Mouse (Mus musculus) spleen, postnatal 36 days (tissue): ENCODE data around the gene Ccdc9b.

Source experiments
- DNase-seq, 2 experiments: peaks; one replicate each; pipeline ENCODE4 v3.0.0; 2022; ENCODE audit warnings: low spot score in 2 of 2, mixed read lengths in 1 of 2

The Ccdc9b gene

GRCm38 (mm10) chr2:118747301-118747960 lies 15.0 kb downstream of the Ccdc9b start:
- no peak for DNase-seq

- peak; percentile 42 to 45 for DNase-seq
Observed at GRCm38 (mm10) chr2:118745915-118746901, 16.3 kb downstream of the Ccdc9b start.

- peak; percentile 93 to 94 for DNase-seq
Observed at GRCm38 (mm10) chr2:118745232-118745884, 17.1 kb downstream of the Ccdc9b start, which contains the start of gene Inafm2. Inafm2 (plus strand) TSS chr2:118745758.

- no peak for DNase-seq
Observed at GRCm38 (mm10) chr2:118744621-118745020, 17.8 kb downstream of the Ccdc9b start.

- peak in 1 of 2 experiments; percentile 51 for DNase-seq
Observed at GRCm38 (mm10) chr2:118743261-118743943, 19.1 kb downstream of the Ccdc9b start.

- DNase-seq, result no peak
Observed at GRCm38 (mm10) chr2:118741183-118741582, 21.3 kb downstream of the Ccdc9b start.

GRCm38 (mm10) chr2:118740341-118740740 lies 22.1 kb downstream of the Ccdc9b start:
- DNase-seq, result no peak

GRCm38 (mm10) chr2:118733341-118733740 lies 29.1 kb downstream of the Ccdc9b start:
- DNase-seq, result no peak

GRCm38 (mm10) chr2:118731981-118732380 lies 30.5 kb downstream of the Ccdc9b start:
- DNase-seq, result no peak

- DNase-seq, result peak; percentile 56 to 71
Observed at GRCm38 (mm10) chr2:118730622-118730915, 31.9 kb downstream of the Ccdc9b start.

GRCm38 (mm10) chr2:118729816-118730621 lies 32.4 kb downstream of the Ccdc9b start:
- DNase-seq, result no peak

- DNase-seq, result peak in 1 of 2 experiments; percentile 45
Observed at GRCm38 (mm10) chr2:118729194-118729593, 33.3 kb downstream of the Ccdc9b start.

- DNase-seq, result peak; percentile 78 to 80
Observed at GRCm38 (mm10) chr2:118728337-118728736, 34.1 kb downstream of the Ccdc9b start, which contains the start of gene Plcb2. Plcb2 (minus strand) TSS chr2:118728438.

- DNase-seq, result no peak
Observed at GRCm38 (mm10) chr2:118727911-118728310, 34.5 kb downstream of the Ccdc9b start.

GRCm38 (mm10) chr2:118726873-118727272 lies 35.6 kb downstream of the Ccdc9b start:
- no peak for DNase-seq

GRCm38 (mm10) chr2:118725511-118725910 lies 37.0 kb downstream of the Ccdc9b start:
- DNase-seq, result no peak

- no peak for DNase-seq
Observed at GRCm38 (mm10) chr2:118723693-118724486, 38.6 kb downstream of the Ccdc9b start.

- no peak for DNase-seq
Observed at GRCm38 (mm10) chr2:118716677-118717076, 45.8 kb downstream of the Ccdc9b start.

GRCm38 (mm10) chr2:118714230-118714629 lies 48.2 kb downstream of the Ccdc9b start:
- DNase-seq, result no peak

GRCm38 (mm10) chr2:118713631-118714030 lies 48.8 kb downstream of the Ccdc9b start:
- peak; percentile 62 to 67 for DNase-seq
